Mouse (Mus musculus) cerebellum, postnatal 14 days (tissue): ENCODE data around the gene Fut4.

Source experiments
- DNase-seq, 2 experiments: peaks; one replicate each; pipeline ENCODE4 v3.0.0; 2021; ENCODE audit warnings: mixed read lengths in 2 of 2

Fut4 gene

DNA sequence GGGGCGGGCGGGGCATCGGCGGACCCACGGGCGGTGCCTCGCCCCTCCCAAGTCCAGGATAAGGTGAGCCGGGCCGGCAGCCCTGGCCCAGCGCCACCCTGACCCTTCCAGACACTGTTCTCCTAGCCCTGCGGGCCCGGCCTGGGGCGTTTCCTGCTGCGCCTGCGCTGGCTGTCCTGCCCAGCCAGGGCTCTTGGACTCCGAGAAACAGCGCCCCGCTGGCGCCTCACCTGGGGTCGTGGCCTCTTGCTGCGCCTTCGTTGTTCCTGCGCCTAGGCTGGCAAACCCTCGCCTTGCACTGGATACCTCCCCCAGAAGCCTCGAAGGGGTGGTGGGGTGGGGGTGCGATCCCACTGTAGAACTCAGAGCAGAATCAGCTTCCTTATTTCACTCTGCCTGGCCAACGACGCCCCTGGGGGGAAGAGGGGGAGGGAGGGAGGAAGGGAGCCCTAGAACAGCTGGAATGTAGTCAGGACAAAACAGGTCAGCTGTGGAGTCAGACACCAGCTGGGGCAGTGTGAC lies at the start of gene Fut4:
Gene Fut4 (minus strand): TSS at position 393 of the 522 bp plus-strand sequence.
- DNase-seq, result peak in 1 of 2 experiments; percentile 22

DNA sequence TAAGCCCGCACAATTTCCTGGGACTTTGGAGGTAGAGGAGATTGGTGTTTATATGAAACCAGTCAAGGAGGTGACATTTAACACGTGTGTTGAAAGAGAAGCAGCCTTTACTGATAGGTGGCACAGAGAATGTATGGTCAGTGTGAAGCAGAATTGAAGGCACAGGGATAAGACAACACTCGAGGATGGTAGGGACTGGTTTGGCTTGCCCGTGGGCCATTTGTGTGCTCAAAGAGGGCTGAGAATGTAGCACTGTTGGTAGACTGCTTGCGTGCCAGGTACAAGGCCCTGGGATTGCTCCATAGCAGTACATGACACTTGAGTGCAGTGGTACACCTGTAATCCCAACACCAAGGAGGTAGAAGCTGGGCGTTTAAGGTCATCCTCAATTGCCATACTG lies 35.2 kb upstream of the Fut4 start:
- DNase-seq, result no peak

DNA sequence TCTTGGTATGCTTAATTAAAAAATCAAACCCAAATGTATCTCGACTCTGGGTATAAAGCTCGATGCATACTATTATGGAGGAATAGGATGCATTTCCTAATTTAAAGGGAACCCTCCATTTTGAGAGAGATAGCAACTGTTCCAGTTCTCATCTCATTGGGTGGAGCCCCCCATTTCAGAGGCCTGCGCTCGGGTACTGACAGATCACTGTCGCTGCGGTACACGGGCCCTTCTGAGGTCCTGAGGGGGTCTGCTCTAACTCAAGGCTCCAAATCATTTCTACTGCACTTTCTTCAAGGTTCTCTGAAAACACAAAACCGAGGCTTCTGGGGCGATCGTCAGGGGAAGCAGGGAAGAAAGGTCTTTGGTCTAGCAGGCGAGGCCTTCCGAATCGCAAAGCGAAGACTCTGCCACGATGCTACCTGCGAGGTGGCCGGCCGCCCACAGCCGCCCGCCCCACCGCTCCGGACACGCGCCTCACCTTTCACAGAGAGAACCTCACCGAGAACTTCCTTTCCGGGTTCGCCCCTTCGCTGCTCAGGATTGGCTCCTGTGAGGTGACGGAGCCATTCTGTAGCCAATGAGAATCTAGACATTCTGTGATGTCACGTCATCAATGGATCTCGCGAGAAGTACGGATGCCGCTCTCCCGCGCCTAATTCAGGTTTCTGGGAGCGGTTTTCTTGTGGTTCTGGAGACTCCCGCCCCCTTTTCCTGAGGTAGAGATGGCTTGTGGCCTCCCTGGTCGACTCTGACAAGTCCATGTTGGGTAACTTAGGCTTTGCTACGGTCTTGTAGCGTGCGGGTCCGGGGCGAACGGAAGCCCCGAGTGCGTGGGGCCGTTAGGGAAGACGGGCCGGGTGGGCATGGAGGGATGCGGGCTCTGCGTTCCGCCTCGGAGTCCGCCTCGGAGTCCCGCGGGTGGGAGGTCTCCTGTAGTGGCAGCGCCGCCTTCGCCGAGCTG lies 32.1 kb upstream of the Fut4 start, which contains the start of the genes Mre11a and Ankrd49:
Gene Mre11a (plus strand): TSS at position 616 of the 964 bp plus-strand sequence.
Gene Ankrd49 (minus strand): TSS at position 818 of the 964 bp plus-strand sequence.
- DNase-seq, result peak; percentile 91 to 94

DNA sequence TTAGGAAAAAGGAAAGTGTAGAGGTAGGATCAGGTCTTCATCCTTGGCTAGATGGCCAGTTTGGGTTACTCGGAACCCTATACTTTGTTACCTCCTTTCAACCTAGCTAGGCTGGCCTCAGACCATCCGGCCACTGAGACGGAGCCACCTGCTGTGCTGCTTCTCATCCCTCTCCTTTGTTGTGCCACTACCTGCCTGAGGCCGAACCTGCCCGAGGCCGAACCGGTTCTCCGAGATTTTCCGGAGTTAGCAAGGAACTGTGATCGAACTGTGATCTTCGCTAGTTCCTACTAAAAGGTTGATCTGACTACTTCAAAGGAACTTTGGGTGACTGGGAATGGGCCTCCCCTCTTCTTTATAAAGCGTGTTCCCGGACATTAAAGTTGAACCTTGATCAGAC lies 26.1 kb upstream of the Fut4 start:
- no peak for DNase-seq

DNA sequence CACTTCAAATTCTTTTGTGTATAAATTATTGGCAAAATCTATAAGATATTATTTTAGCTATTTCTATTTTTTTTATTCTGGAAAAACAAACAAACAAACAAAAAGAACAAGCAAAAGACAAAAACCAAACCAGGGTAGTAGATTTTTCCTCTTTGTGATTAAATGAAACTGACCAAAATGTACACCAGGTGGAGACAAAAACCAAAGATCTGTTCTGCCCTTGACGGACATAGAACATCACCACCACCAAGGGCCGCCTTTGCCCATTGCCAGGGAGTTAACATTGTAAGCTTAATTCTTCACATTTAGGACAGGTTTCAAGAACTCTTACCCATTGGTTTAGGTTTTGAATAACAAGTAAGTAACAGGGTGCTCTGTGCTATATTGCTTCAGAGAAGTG lies 21.6 kb upstream of the Fut4 start:
- DNase-seq, result peak; percentile 18 to 25

DNA sequence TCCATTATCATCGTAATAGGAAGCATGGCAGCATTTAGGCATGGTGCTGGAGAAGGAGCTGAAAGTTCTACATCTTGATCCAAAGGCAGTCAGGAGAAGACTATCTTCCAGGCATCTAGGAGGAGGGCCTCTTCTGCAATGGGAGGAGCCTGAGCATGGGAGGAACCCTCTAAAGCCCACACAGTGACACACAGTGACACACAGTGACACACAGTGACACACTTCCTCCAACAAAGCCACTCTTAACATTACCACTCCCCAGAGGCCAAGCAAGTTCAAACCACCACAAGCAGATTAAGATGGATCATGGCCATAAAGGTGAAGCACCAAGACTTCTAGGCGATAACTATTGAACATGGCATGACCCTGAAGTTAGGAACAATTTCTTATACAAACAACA lies 19.9 kb upstream of the Fut4 start:
- no peak for DNase-seq

DNA sequence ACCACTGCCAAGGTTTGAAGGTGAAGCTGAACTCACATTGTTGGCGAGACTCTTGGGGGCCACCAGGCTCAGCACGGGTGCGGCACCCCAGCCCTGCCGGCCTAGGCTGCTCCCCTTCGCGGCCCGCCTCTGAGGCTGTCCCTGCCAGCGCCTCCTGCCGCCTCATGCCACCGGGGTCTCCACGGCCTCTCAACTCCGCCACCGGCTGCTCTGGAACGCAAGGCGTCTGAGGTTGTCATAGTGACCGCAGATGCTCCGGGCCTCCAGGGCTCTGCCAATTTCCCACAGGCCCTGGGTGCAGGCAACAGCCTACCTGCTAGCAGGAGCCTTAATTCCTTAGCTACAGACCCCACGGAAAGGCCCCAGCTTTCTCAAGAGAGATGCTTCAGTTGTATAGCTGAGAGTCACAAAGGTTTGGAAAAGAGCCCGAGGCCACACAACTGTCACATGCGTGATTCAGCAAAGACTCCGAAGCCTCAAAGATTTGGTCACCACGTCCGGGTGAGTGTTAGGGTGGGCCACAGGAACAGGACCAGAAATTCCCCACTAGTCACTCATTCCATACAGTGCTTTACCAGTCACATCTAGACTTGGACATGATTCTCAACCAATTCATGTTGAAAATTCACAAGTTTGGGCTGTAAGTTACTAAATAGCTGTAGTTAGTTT lies 18.7 kb upstream of the Fut4 start, which contains the start of gene 1700012B09Rik:
Gene 1700012B09Rik (minus strand): TSS at position 228 of the 669 bp plus-strand sequence.
- DNase-seq, result no peak

DNA sequence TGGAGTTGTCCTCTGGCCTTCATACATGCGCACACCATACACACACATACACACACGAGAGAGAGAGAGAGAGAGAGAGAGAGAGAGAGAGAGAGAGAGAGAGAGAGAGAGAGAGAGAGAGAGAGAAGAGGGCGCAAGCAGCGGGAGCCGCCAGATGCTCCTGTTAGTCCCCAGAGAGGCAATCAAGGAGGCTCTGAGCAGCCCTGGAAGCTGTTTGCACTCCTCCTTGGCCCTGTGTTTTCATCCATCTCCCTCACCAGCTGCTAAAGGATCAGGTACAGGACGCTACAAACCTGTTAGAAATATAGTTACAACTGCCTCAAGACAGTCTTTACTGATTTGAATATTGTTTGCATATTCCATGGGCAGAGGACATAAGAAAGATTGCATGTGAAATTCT lies 17.6 kb upstream of the Fut4 start:
- no peak for DNase-seq

DNA sequence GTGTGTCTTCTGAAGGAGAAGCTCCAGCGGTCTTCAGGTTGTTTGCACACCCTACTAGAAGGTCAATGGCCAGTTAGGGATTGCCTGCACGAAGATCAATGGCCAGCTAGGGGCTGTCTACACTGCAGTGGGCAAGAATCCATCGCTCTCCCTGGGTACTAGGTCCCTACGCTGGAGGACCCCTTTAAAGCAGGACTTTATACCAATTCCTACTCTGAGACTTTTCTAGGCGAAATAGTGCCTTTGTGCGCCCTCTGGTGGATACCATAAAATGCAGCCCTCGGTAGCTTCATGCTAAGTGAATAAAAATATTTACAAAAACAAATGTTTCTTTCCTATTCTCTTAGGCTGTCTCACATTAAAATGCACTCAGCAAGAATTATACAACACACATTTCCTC lies 12.6 kb upstream of the Fut4 start:
- DNase-seq, result peak; percentile 60 to 73

DNA sequence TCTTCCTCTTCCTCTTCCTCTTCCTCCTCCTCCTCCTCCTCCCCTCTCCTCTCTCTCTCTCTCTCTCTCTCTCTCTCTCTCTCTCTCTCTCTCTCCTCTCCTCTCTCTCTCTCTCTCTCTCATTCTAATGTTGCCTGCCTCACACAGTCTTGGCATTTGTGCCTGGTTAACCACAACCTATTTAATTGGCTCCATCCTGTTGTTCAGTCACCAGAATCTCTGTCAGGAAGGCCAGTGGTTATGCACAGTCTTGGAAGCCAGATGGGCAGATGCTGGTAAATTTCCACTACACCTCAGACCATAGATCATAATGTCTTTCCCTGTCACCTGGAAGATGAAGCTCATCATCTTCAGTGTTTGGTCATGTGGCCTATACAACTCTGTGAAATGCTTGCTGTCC lies 7.1 kb upstream of the Fut4 start:
- no peak for DNase-seq

DNA sequence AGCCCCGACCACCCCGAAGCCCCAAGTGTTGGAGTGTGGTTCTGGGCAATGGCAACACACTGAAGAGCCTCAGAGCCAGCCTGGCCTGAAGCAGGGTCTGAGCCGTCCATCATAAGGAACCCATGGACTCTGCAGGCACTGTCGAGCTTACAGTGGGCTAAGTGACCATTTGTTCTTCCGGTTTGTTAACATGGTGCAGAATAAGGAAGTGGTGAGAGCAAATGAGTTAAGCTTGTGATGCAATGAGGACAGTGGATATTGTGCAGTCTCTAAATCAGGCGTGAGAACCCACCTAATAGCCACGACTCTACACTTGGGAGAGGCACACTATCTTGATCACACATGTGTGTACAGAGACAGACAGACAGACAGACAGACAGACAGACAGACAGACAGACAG lies 6.4 kb upstream of the Fut4 start:
- DNase-seq, result no peak

DNA sequence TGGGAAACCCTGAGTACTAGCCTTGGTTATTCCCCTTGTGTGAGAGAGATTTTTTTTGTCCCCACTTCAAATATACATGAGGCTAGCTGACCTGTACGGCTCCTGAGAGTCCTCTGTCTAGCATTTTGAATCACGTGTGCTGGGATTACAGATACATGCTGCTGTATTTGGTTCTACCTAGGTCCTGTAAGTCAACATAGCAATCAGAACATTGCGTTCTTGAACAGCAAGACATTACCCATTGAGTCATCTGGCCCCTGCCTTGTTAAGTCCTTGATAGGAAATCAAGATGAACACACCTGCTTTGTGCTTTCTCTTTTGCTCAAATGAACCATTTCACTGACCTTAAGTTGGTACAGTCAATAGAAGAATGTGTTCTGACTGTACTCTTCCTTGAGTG lies 2.3 kb upstream of the Fut4 start:
- no peak for DNase-seq

DNA sequence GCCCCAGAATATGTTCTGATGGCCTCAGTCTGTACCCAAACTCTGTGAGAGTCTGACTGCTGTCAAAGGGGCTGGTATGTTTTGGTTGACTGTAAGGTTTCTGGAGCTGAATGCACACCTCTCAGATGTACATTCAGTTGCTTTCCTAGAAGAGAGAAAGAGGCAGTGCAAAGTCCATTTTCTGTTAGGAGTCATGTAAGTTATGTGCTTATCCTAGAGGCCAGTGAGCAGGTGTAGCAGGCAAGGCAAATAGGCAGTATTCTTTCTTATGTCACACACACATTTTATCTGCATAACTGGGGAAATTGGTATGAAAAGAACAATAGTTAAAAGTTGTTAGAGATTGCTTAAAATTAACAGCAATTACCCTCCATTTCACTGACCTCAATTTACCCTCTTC lies 1.8 kb upstream of the Fut4 start:
- no peak for DNase-seq

DNA sequence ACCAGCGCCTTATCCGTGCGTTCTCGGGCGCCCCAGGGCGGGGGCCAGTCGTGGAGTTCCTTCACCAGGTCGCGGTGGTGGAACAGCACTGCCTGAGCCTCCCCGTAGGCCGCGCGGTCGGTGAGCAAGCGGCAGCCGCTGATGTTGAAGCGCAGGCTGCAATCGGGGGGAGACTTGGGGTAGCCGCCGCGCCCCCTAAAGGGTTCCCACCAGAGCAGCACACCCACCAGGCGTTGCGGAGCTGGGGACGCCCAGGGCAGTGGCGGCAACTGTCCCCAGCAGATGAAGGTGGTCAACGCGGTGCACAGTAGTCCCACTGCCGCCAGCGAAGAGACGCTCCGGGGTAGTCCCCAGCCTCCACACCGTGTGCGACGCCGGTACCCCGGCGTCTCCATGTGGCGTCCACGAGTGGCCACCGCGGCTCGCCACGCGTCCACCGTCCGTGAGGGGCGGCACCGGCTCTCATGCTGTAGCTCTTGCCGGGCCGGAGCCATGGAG lies 641 bp downstream of the Fut4 start:
- DNase-seq, result peak; percentile 4 to 15

DNA sequence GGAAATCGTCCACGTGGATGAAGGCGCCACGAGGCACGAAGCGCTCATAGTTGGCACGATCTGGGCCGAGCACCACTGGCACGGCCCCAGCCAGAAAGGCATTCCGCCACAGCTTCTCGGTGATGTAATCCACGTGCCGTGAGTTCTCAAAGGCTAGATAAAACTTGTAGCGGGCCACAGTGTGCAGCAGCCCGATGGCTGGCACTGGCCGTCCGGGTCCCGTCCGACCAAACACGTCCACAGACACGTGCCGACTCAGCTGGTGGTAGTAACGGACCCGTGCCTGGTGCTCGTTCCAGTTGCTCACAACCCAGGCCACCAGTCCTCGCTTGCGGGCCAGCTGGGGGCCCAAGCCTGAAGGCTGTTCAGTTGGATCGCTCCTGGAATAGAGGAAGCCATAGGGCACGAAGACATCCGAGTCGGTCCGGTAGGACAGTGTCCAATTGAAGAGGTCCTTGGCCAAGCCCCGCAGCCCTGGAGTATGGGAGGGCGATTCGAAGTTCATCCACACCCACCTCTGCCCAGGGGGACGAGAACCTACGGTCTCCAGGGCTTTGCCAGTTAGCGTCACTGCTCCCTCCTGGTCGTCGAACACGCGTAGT lies 1.2 kb downstream of the Fut4 start:
- DNase-seq, result peak; percentile 20 to 47

DNA sequence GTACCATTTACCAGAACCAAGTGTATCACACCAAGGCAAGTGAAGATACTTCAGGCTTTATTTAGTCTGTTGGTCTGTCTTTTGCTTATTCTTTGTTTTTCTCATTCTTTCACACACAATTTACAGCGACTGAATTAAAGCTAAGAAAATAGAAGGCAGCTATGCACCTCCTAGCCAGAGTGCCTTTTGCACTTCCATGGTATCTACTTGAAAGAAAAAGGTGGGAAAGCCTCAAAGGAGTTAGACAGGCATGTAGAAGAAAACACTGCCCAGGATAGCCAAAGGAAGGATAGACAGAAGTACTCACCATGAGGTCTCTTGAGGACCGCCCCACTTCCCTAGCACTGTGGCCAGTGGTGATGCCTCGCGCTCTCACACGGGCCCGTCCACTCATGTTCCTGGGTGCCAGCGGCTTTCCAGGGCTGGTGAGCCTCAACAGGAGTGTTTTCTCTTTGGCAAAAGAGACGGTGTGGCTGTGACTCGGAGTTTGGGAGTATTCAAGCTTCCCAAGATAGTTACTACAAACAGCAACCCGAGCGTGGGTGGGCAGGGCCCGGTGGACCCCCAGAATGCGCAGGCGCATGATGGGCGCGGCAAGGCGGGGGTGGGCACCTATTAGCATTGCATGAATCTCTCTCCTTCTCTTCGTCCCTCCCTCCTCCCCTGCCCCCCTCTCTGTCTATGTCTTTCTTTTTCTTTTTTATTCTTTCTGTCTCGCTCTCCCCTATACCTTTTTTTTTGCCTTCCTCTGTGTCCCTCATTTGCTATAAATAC lies 11.9 kb downstream of the Fut4 start, which contains the start of gene Piwil4:
Gene Piwil4 (minus strand): TSS at position 583 of the 774 bp plus-strand sequence.
- no peak for DNase-seq

DNA sequence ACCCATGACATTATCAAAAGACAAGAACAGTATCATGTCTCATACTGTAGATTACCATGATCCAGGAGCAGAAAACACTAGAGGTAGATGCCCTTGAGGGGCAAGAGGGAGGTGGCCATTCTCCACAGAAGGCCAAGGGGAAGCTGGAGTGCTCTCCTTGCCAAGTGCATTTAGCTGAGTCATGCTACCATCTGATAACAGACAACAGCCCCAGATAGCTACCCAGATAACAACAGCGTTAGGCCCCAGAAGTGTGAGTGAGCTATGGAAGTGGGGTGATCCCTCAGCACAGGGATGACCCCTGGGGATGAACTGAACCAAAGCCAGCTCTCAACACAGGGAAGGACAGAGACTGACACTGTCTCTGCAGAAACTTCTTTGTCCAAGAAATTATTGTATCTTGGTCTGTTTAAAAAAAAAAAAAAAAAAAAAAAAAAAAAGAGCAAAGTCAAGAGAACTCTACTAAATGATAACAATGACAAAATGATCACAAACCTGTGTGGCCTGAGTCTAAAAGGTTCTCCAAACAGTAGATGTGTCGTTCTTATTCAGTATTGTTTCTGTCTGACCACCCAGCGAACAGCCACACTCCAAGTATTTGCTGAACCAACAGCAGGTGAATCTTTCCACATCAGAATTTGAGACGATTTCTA lies 12.6 kb downstream of the Fut4 start:
- DNase-seq, result no peak

DNA sequence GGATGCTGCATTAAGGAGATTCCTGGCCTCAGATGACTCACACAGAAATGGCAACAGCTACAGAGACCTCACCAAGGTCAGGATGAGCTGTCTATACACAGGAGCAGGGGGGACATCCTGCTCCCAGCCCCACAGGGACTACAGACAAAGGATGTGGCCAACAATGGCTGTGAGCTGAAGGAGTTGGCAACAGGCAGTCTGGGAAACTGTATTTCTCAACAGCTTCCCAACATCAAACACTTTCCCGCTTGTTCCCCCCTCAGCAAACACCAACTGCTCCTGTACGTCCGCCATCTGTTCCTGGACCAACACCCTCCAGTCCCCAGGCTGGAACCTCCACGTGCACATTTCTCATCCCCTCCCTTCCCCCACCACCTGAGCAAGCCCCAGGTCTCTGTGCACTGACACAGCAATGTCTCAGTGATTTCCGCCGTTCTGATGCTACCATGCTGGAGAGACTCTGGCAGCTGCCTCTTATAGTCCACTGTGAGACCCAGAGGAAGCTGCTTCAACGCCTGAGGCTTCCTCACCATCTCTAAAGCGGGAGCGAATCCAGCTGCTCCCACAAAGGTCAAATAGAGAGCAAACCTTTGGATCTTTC lies 21.2 kb downstream of the Fut4 start:
- peak; percentile 22 to 40 for DNase-seq

DNA sequence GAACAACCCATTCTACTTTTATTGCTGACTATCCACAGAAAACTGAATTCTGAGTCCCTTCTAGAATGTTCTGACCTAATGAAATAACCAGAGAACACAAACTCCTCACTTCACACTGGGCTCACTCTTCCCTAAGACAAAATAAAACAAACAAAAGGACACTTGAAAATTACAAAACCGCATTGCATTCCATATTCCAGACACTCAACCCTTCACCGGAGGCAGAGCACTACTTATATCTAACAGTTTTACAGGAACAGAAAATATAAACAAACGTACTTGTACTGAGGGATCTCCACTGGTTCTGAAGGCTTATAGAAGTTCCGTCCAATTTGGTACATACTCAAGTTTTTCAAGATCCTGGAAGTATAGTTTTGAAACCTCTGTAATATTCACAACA lies 23.8 kb downstream of the Fut4 start:
- no peak for DNase-seq

DNA sequence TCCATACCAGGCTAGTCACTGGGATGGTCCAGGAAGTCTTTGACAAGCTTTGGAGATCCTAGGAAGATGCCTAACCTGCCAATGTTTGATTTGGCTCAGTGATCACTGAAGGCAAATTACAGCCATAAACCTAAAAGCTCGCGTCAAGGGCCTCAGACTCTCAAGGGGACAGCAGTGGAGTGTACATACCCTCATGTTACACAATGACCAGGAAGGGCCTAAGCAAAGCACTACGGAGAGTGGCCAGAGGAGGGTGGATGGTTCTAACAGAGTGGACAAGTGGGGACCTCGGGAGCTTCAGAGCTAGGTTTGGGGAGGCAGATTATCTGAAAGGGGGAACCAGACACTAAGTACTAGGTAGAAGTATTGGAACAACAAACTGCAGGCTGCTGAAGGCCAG lies 25.6 kb downstream of the Fut4 start:
- no peak for DNase-seq

DNA sequence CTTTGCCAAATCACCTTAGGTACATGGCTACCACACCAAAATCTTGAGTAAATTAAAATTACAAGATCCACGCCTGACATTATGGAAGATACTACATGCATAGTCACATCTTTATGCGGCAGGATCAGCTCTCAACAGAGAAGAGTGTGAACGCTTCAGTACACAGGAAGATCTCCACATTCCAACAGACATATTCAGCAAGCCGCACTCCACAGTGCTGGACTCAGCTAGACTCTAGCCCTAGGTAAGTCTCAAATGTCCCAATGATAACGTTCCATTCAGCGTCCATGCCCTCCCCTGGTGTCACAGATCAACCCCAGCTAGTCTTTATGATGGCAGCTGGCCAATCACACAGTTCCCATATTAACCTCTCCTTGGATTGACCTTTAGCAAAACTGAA lies 26.2 kb downstream of the Fut4 start:
- no peak for DNase-seq
